Mouse (Mus musculus): ENCODE measurements at regions not wholly inside any gene's neighbourhood (a gene's known extent, or its start where the extent isn't known, plus 50 kb on each side); places are given as distances from the start of the nearest gene placed in this dataset.

DNA sequence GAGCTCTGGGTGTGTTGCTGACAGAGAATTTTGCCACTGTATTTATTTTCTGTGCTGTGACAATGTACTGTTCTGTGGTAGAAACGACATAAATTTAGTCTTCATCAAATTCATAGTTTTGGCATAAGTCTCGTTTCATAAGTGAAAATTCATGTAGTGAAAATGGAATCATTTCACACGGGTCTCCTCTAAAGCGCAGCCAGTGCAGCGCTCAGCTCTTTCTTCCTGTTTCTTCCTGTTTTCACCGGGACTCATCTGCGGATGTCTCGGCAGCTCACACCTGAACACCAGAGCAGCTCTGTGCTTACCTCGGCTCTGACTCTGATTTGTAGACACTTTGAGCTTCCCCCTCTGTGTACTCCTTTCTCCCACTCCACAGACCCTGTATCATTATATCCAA is 85.2 kb upstream of the Prkd1 start:
- DNase-seq (ENCODE audit: low spot score in 2 of 2), result no peak

GRCm38 (mm10) chr12:50712615-50713014 is 63.7 kb upstream of the Prkd1 start:
- no peak for DNase-seq (ENCODE audit: low spot score in 2 of 2)

DNA sequence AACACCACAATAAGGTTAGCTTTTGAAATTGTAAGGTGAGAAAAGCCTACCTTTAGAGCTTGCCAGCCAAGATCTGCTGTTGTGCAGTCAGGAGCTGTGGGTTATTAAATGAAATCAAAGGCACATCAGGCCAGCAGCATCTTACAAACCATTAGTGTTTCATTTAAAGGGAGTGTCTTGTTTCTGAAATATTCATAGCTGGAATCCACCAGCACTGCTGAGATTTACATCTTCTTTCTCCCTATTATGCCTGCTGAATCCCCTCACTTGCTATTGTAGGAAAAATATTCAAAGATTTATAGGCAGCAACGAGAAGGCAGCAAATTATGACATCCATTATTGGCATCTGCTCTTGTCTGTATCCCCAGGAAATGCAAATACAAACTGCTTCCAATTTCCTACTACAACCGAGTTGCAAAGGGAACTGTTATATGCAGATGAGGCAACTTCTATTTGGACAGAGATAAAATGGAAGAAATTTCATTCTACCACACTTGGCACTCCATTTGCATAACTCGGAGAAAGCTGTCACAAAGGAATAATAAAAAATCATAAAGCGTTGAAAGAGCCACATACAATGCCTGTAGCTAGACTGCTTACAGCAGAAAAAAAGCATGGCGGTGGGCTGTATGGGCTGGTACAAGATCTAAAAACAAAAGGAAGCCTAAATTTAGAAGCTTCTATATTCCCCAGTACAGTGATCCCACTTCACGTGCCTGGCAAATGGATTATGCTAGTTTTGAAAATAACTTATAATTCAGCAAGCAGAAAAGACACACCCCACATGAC is 60.3 kb upstream of the Prkd1 start:
- no peak for DNase-seq (ENCODE audit: low spot score in 2 of 2)

DNA sequence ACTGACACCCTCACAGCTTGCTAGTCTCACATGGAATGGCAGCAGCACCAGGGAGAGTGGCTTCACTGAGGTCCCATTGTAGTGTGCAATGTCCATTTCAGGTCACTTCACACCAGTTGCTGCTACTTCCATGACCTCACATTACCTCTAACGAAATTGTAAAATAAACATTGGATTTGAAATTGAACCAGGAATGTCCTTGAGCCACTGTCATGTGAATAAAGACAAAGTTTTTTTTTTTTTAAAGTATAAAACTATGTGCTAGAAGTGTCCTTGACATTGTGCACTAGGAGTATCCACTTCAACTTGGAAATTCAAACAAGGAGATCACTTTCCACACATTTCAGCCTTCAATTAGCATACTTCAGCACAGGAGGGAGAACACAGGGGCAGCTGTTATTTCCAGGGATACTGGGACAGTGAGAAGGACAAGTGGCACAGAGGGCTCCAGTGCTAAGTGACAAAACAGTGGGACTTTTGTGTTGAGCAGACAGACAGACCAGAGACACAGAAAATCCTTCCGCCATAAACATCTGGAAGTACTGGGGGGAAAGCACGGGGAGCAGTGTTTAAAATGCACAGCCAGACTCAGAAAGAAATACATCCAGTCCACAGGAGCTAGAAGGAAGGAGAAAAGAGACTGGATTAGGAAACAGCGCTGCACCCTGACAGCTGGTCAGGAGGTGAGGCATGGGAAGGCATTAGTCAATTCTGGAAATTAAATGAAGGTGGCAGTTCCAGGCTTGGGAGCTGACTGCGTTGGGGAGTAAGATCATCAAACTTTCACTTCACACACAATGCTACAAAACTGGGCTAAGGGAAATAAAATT is 49.9 kb upstream of the Prkd1 start:
- DNase-seq (ENCODE audit: low spot score in 2 of 2), result no peak
